Mouse (Mus musculus): ENCODE results near the gene Apoe.

Gene Apoe

DNA sequence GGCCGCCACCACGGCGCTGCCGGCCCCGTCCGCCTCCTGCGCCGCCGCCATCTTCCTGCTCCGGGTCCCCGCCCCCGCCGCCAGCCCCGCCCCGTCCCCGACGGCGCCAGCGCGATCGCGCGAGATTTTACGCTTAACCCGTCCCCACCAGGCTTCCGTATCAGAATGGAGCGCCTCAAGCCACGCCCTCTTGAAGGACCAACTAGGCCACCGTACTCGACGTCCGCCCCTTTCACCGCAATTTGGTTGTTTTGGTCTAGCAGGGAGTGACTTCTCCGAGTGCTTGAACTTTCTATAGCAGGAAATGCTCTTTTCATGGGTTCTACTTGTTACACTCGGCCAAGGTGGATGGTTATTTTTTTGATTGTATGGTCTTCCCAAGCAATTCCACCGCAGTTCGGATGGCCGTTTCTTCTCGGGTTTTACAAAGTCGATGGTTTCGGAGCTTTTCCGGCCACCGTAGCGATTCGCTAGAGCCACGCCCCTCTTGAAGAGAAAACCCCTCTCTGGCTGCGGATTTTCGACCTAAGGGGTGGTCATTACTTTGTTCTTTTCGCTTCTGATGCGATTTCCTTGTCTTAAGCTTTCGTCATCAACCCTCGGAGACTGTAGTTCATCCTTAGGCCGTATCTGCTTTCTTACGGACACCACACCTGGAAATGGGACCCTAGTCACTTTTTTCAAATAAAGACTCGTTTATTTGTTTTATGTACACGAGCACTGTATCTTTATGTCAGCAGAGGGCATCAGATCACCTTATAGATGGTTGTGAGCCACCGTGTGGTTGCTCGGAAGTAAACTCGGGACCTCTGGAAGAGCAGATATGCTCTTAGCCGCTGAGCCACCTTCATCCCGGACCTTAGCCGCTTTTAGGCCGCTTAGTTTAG, 33.8 kb downstream of the Apoe start, which contains the start of gene Clptm1:
Clptm1 (minus strand) TSS at position 79 of the 887 bp plus-strand sequence.
- peak; percentile 99 for DNase-seq (ENCODE audit: low read depth)

GRCm38 (mm10) chr7:19664455-19664954, 34.5 kb downstream of the Apoe start:
- no peak for DNase-seq (ENCODE audit: low read depth)

- no peak for DNase-seq (ENCODE audit: low read depth)
Measured at GRCm38 (mm10) chr7:19663940-19664339, 35.0 kb downstream of the Apoe start.

- no peak for DNase-seq (ENCODE audit: low read depth)
Measured at GRCm38 (mm10) chr7:19652614-19653013, 46.4 kb downstream of the Apoe start.

DNA sequence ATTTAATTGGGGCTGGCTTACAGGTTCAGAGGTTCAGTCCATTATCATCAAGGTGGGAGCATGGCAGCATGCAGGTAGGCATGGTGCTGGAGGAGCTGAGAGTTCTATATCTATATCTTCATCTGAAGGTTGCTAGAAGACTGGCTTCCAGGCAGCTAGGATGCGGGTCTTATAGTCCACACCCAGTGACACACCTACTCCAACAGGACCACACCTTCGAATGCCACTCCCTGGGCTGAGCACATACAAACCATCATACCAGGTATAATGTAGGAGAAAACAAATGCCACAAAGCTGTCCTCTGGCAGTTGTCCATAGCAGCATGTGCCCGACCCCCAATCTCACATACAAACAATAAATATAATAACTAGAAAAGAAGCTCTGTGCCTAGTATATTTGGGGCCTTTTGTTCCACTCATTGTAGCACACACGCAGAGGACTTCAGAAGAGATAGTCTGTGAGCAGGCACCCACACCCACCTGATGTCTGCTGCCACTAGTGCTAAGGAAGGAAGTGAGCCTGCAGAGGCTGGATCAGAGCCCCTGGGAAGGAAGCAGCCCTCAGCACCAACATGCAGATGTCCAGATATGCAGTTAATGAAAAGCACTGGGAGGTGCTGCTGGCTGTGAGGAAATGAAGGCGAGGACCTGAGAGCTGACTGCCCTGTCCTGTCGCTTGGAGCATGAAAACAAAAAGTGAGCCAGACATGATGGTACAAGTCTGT, 47.8 kb downstream of the Apoe start:
- DNase-seq (ENCODE audit: low read depth) = no peak

All from 416B (cell line).